Mouse (Mus musculus) forebrain, embryonic 15.5 days (tissue): ENCODE measurements at regions not wholly inside any gene's neighbourhood (a gene's known extent, or its start where the extent isn't known, plus 50 kb on each side); places are given as distances from the start of the nearest gene placed in this dataset.

Experiments used
- ATAC-seq: fragments of 200-750 bp; cut with Nextera tagmentation; replicated peaks from 2 replicates; pipeline ENCODE4 v1.8.0; 2017; ENCODE audit warnings: mild to moderate bottlenecking, moderate TSS enrichment, moderate library complexity
- H3K27ac ChIP-seq: fragments of 300-500 bp; sonication (generic); replicated peaks from 2 replicates; pipeline ENCODE4 v1.5.1; 2015; ENCODE audit warnings: mild to moderate bottlenecking, inconsistent platforms
- H3K27me3 ChIP-seq: fragments of 300-500 bp; sonication (generic); 2 replicates; pipeline ENCODE4 v1.6.1; 2015; ENCODE audit warnings: inconsistent platforms
- H3K36me3 ChIP-seq: fragments of 300-500 bp; sonication (generic); 2 replicates; pipeline ENCODE4 v1.6.1; 2015; ENCODE audit warnings: mild to moderate bottlenecking, inconsistent platforms
- H3K4me1 ChIP-seq: fragments of 300-500 bp; sonication (generic); 2 replicates; pipeline ENCODE4 v1.6.1; 2015; ENCODE audit warnings: inconsistent platforms
- H3K4me2 ChIP-seq: fragments of 300-500 bp; sonication (generic); replicated peaks from 2 replicates; pipeline ENCODE4 v1.6.1; 2015; ENCODE audit warnings: mild to moderate bottlenecking, inconsistent platforms
- H3K4me3 ChIP-seq: fragments of 300-500 bp; sonication (generic); 2 replicates; pipeline ENCODE4 v1.5.1; 2015; ENCODE audit warnings: mild to moderate bottlenecking, inconsistent platforms
- H3K9ac ChIP-seq: fragments of 300-500 bp; sonication (generic); replicated peaks from 2 replicates; pipeline ENCODE4 v1.6.1; 2015; ENCODE audit warnings: mild to moderate bottlenecking, inconsistent platforms
- H3K9me3 ChIP-seq: fragments of 300-500 bp; sonication (generic); 2 replicates; pipeline ENCODE4 v1.6.1; 2016; ENCODE audit warnings: inconsistent platforms
- WGBS: fragments of 180-500 bp; shearing (Covaris S2); methylation state at CpG from one replicate; pipeline ENCODE4 v1.1.7; 2015; ENCODE audit warnings: mixed read lengths; 5-methylcytosine and 5-hydroxymethylcytosine counted together

GRCm38 (mm10) chr5:39076555-39077178, 200.1 kb upstream of the Clnk start:
- peak; percentile 88 for ATAC-seq
- Histone ChIP-seq H3K4me3 (no peak overlapping the region), H3K4me2 (no peak overlapping the region), H3K36me3 (no peaks in the 10 kb centered on the region), H3K9me3 (no peaks in the 10 kb centered on the region), H3K27ac (peak overlapping the region; percentile 62), H3K9ac (no peak overlapping the region), H3K27me3 (no peaks in the 10 kb centered on the region), H3K4me1 (peaks cover 7% of the 10 kb centered on the region)
- 25% methylated on average over 11 of the region's 11 CpGs for WGBS

GRCm38 (mm10) chr5:39069683-39070082, 193.1 kb upstream of the Clnk start:
- H3K9ac ChIP-seq, result no peak overlapping the region
- H3K27ac ChIP-seq, result no peak overlapping the region
- H3K27me3 ChIP-seq, result no peaks in the 10 kb centered on the region
- peak; percentile 53; the same call in 1 of the 2 replicates for ATAC-seq
- no peaks in the 10 kb centered on the region for H3K36me3 ChIP-seq
- 0 out of 2 replicates have a peak, but pooled peaks cover 3% of the 10 kb centered on the region for H3K4me1 ChIP-seq
- no peaks in the 10 kb centered on the region for H3K9me3 ChIP-seq
- WGBS, result 44% methylated on average over 3 of the region's 3 CpGs
- no peak overlapping the region for H3K4me3 ChIP-seq
- no peak overlapping the region for H3K4me2 ChIP-seq

- H3K36me3 ChIP-seq, result no peaks in the 10 kb centered on the region
- no peak overlapping the region for H3K4me2 ChIP-seq
- WGBS, result 93% methylated on average over 3 of the region's 3 CpGs
- H3K9me3 ChIP-seq, result no peaks in the 10 kb centered on the region
- H3K27ac ChIP-seq, result no peak overlapping the region
- no peaks in the 10 kb centered on the region for H3K4me1 ChIP-seq
- no peak overlapping the region for H3K4me3 ChIP-seq
- no peak for ATAC-seq
- no peaks in the 10 kb centered on the region for H3K27me3 ChIP-seq
- H3K9ac ChIP-seq, result no peak overlapping the region
Observed at GRCm38 (mm10) chr5:39063061-39063460, 186.4 kb upstream of the Clnk start.

GRCm38 (mm10) chr5:39052490-39053250, 176.1 kb upstream of the Clnk start:
- Histone ChIP-seq H3K4me2 (no peak overlapping the region), H3K4me1 (peaks cover 12% of the 10 kb centered on the region), H3K27ac (peak overlapping the region; percentile 28), H3K27me3 (no peaks in the 10 kb centered on the region), H3K9ac (no peak overlapping the region), H3K9me3 (no peaks in the 10 kb centered on the region), H3K4me3 (no peak overlapping the region), H3K36me3 (no peaks in the 10 kb centered on the region)
- ATAC-seq, result peak; percentile 98
- WGBS, result 43% methylated on average over 8 of the region's 8 CpGs

GRCm38 (mm10) chr5:39050512-39050911, 173.9 kb upstream of the Clnk start:
- Histone ChIP-seq H3K36me3 (no peaks in the 10 kb centered on the region), H3K4me1 (peaks cover 12% of the 10 kb centered on the region), H3K27ac (no peak overlapping the region), H3K4me2 (no peak overlapping the region), H3K27me3 (no peaks in the 10 kb centered on the region), H3K9ac (no peak overlapping the region), H3K9me3 (no peaks in the 10 kb centered on the region), H3K4me3 (no peak overlapping the region)
- ATAC-seq, result no peak
- WGBS, result 87% methylated on average over 3 of the region's 3 CpGs

GRCm38 (mm10) chr5:39049141-39049540, 172.5 kb upstream of the Clnk start:
- ATAC-seq, result no peak
- 62% methylated on average over 2 of the region's 2 CpGs for WGBS
- H3K9me3 ChIP-seq, result no peaks in the 10 kb centered on the region

GRCm38 (mm10) chr5:39040467-39040866, 163.9 kb upstream of the Clnk start:
- no peaks in the 10 kb centered on the region for H3K9me3 ChIP-seq
- no peak overlapping the region for H3K27ac ChIP-seq
- WGBS, result 88% methylated on average over 2 of the region's 2 CpGs
- no peaks in the 10 kb centered on the region for H3K36me3 ChIP-seq
- H3K4me2 ChIP-seq, result no peak overlapping the region
- no peak for ATAC-seq
- H3K27me3 ChIP-seq, result no peaks in the 10 kb centered on the region
- H3K4me1 ChIP-seq, result no peaks in the 10 kb centered on the region
- no peak overlapping the region for H3K9ac ChIP-seq
- H3K4me3 ChIP-seq, result no peak overlapping the region

More at GRCm38 (mm10) chr5:39049141-39049540, 172.5 kb upstream of the Clnk start:
- Histone ChIP-seq H3K36me3 (no peaks in the 10 kb centered on the region), H3K27me3 (no peaks in the 10 kb centered on the region), H3K4me1 (peaks cover 12% of the 10 kb centered on the region), H3K4me3 (no peak overlapping the region), H3K9ac (no peak overlapping the region), H3K4me2 (no peak overlapping the region), H3K27ac (no peak overlapping the region)

- Histone ChIP-seq H3K4me1 (no peaks in the 10 kb centered on the region), H3K27ac (no peak overlapping the region), H3K4me2 (no peak overlapping the region), H3K4me3 (no peak overlapping the region), H3K9ac (no peak overlapping the region), H3K27me3 (no peaks in the 10 kb centered on the region), H3K36me3 (no peaks in the 10 kb centered on the region), H3K9me3 (no peaks in the 10 kb centered on the region)
- 59% methylated on average over 4 of the region's 4 CpGs for WGBS
- no peak for ATAC-seq
Observed at GRCm38 (mm10) chr5:39023241-39023640, 146.6 kb upstream of the Clnk start.

- Histone ChIP-seq H3K4me1 (no peaks in the 10 kb centered on the region), H3K9me3 (no peaks in the 10 kb centered on the region), H3K36me3 (no peaks in the 10 kb centered on the region), H3K27me3 (no peaks in the 10 kb centered on the region), H3K4me3 (no peak overlapping the region), H3K4me2 (no peak overlapping the region), H3K27ac (no peak overlapping the region), H3K9ac (no peak overlapping the region)
- 82% methylated on average over 4 of the region's 4 CpGs for WGBS
- ATAC-seq, result no peak
Observed at GRCm38 (mm10) chr5:39000643-39001042, 124.0 kb upstream of the Clnk start.

GRCm38 (mm10) chr5:38999700-39000099, 123.1 kb upstream of the Clnk start:
- 0 out of 2 replicates have a peak, but pooled peaks have one; percentile 29 for ATAC-seq
- no peak overlapping the region for H3K27ac ChIP-seq
- WGBS, result 35% methylated on average over 2 of the region's 2 CpGs
- no peaks in the 10 kb centered on the region for H3K27me3 ChIP-seq
- no peak overlapping the region for H3K9ac ChIP-seq
- H3K4me2 ChIP-seq, result no peak overlapping the region
- H3K36me3 ChIP-seq, result no peaks in the 10 kb centered on the region
- no peaks in the 10 kb centered on the region for H3K4me1 ChIP-seq
- H3K4me3 ChIP-seq, result no peak overlapping the region
- no peaks in the 10 kb centered on the region for H3K9me3 ChIP-seq

GRCm38 (mm10) chr5:38972397-38973159, 96.0 kb upstream of the Clnk start:
- H3K36me3 ChIP-seq, result no peaks in the 10 kb centered on the region
- 74% methylated on average over 6 of the region's 6 CpGs for WGBS
- H3K9ac ChIP-seq, result no peak overlapping the region
- ATAC-seq, result no peak
- H3K27me3 ChIP-seq, result no peaks in the 10 kb centered on the region
- no peaks in the 10 kb centered on the region for H3K9me3 ChIP-seq
- no peak overlapping the region for H3K4me2 ChIP-seq
- H3K4me1 ChIP-seq, result no peaks in the 10 kb centered on the region
- no peak overlapping the region for H3K27ac ChIP-seq
- no peak overlapping the region for H3K4me3 ChIP-seq

GRCm38 (mm10) chr5:38970497-38970896, 93.9 kb upstream of the Clnk start:
- Histone ChIP-seq H3K9ac (no peak overlapping the region), H3K4me1 (no peaks in the 10 kb centered on the region), H3K9me3 (no peaks in the 10 kb centered on the region), H3K4me3 (no peak overlapping the region), H3K4me2 (no peak overlapping the region), H3K36me3 (no peaks in the 10 kb centered on the region), H3K27ac (no peak overlapping the region), H3K27me3 (no peaks in the 10 kb centered on the region)
- WGBS, result 92% methylated on average over 4 of the region's 4 CpGs
- no peak for ATAC-seq
